Mouse (Mus musculus) erythroblast, adult 5-6 weeks (primary cell): ENCODE measurements around the gene Nxph3. TPM values are rescaled to one million over a fixed set of nuclear protein-coding genes. Genes with fewer than 3 reads are reported as not detected.
A peak's percentile ranks its signal among the peaks of the same experiment; 100 is the strongest.
"Not testable (repeated sequence)": the region's sequence is repeated elsewhere in the genome, so short reads cannot be mapped to it uniquely, and the experiment has no call there.

Experiments
- ATAC-seq: replicated peaks from 2 replicates; pipeline ENCODE4 v1.8.0; 2016; ENCODE audit warnings: moderate number of reproducible peaks, mild to moderate bottlenecking, moderate TSS enrichment, inconsistent platforms; ENCODE audit not compliant: poor library complexity, low FRiP score, severe bottlenecking
- total RNA-seq, 2 experiments: library from RNA; stranded (forward) in 1 of 2; stranded (reverse) in 1 of 2; fragments of 150-400 nt in 1 of 2; fragments of 200-764, 138-1000 nt in 1 of 2; gene quantifications; 2 replicates each; pipeline versions ENCODE4 v1.2.3 to v1.2.4; 2015 to 2017; ENCODE audit warnings: low replicate concordance in 2 of 2

The Nxph3 gene
- total RNA-seq, 2 experiments from 2014 or later = not detected

- ATAC-seq = peak; percentile 90
These were observed 6.2 kb upstream of the Nxph3 start for GRCm38 (mm10) chr11:95520456-95521072.

DNA sequence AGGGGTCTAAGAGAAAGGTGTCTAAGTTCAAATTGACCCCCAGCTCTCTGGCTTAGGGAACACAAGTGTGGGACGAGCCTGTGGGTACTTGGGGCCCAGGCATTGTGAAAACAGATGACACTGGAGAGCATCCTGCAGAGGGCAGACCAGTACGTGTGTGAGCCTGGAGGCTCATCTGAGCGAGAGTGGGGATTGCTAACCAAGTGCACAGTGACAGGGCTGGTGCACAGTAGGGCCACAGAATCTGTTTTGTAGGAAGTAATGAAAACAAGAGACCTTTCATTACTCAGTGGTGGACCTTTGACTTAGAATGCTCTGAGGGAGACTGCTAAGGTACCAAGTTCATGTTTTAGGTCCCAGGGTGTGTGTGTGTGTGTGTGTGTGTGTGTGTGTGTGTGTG is 5.6 kb upstream of the Nxph3 start:
- no peak for ATAC-seq

- ATAC-seq = no peak
These were observed 4.9 kb upstream of the Nxph3 start for GRCm38 (mm10) chr11:95519299-95519698.

GRCm38 (mm10) chr11:95517162-95517561 is 2.8 kb upstream of the Nxph3 start:
- no peak for ATAC-seq

DNA sequence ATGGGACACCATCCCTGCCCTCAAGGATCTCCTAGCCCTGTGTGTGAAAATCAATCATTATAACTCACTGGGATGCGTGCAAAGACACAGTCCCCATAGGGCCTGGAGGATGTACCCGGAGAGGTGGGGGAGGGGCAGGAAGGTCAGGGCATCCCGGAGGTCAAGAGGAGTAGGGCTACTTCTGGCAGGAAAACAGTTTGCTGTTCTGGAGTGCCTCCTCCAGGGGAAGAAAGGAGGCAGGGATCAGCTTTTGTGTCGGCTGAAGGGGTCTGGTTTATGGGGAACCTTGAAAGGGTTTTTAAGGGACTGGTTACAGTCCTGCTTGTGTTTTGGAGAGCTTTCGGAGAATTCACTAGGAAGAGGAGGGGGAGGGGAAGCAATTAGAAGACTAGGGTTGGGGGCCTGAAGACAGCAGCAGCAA is 2.1 kb upstream of the Nxph3 start:
- no peak for ATAC-seq

DNA sequence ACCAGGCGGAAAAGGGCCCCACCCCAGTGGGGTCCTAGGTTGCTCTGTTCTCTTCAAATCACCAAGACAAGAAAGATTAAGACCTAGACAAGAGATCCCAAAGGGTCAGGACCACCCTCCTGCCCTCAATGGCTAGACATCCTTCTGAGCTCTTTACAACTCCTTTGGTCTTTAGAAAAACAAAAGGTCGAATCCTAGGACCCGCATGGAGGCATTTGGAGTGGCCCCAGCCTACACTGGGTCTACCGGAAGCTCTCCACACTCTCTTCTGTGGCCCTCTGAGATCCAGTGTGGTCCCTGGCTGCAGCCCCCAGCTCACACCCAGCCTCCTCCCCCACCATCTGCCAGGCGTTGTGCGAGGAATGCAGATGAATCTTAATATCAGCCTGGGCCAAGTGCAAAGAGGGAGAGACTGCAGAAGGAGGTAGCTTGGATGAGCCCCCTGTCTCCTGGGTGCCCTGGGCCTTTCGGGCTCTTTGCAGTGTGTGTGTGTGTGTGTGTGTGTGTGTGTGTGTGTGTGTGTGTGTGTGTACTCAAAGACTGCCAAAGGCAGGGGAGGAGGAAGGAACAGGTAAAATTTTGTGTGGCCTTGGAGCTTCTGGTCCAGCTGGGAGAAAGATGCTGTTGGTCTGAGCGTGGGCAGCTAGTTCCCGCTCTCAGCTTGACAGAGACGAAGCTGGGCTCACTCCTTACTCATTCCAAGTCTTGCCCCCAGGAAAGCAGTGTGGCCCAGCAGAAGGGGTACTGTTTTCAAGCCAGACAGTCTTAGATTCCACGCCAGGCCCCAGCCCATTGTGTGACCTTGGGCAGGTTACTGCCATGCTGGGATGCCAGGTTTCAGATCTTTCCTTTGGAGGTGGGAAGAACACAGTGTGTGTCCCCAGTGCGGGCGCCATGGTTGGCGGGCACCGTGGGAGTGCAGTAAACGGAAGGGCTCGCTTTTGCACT is 1.3 kb upstream of the Nxph3 start:
- no peak for ATAC-seq

- ATAC-seq = no peak
These were observed 691 bp downstream of the Nxph3 start for GRCm38 (mm10) chr11:95513461-95514297.

DNA sequence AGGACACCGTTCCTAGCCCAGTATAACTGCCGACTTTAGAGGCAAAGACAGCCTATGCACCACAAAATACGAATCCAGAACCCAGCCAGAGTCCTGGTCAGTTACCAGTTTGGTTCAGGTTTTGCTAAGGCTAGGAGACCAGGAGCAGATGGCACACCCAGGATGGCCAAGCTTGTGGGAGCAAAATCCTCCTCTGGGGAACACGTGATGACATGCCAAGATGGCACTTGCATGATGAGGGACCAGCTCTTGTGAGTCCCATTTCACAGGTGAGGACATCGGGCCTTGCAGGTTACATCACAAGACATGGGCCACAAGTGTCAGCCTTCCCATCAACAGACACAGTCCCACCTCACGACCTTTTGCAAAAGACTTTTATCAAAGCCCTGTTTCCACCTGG is 2.0 kb downstream of the Nxph3 start:
- no peak for ATAC-seq

DNA sequence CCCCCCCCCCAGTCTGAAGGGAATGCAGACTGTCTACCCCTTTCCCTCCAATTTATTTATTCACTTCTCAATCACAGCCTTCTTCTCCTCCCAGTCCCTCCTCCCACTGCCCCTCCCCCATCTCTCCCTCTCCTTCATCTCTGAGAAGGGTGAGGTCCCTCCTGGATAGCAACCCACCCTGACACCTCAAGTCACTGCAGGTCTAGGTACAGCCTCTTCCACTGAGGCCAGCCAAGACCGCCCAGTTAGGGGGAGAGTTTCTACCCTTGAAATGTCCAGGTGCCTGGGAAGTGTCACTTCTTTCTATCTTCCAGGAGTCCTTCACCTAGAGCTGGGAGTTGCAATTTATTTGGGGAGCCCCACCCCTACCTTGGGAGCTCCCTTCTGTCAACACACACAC is 2.5 kb downstream of the Nxph3 start:
- no peak for ATAC-seq

DNA sequence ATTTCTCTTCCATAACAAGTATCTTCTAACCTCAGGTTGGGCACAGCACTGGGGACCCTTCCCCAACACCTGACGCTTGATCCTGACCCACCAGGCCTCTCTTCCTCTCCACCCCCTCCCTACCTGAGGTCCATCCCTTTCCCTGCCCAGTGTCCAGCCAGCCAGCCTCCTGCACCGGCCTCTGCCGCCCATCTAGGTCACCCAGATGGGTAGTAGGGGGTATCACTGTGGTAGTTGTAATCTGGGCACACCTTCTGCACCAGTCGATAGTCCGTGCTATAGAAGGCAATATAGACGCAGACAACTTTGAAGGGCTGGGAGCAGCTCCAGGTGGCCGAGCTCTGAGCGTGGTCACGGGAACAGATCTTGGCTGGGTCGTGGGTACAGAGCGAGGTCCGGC is 3.7 kb downstream of the Nxph3 start:
- no peak for ATAC-seq

GRCm38 (mm10) chr11:95509126-95509717 is 5.1 kb downstream of the Nxph3 start:
- ATAC-seq = no peak

GRCm38 (mm10) chr11:95508211-95508926 is 6.0 kb downstream of the Nxph3 start:
- ATAC-seq = no peak

DNA sequence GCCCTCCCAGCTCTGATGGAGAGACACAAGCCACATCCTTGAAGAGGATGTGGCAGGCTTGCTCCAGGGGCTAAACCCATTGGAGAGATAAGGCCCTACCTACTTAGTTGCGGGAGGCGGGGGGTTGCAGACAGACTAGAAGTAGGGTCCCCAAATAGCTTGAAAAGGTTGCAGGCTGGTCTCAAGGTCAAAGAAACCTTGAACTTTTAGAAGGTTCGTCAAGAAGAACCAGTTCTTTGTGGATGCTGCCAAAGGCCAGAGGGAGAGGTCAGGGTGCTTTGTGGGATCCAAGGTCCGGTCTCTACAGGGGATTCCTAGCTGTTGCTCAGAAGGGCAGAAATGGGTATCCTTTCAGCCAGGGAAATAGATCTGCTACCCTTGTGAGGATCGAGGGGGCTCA is 6.6 kb downstream of the Nxph3 start:
- no peak for ATAC-seq

GRCm38 (mm10) chr11:95507041-95507716 is 7.2 kb downstream of the Nxph3 start:
- ATAC-seq = no peak

GRCm38 (mm10) chr11:95504271-95504731 is 10.1 kb downstream of the Nxph3 start:
- ATAC-seq = no peak

GRCm38 (mm10) chr11:95503581-95504180 is 10.7 kb downstream of the Nxph3 start:
- no peak for ATAC-seq

DNA sequence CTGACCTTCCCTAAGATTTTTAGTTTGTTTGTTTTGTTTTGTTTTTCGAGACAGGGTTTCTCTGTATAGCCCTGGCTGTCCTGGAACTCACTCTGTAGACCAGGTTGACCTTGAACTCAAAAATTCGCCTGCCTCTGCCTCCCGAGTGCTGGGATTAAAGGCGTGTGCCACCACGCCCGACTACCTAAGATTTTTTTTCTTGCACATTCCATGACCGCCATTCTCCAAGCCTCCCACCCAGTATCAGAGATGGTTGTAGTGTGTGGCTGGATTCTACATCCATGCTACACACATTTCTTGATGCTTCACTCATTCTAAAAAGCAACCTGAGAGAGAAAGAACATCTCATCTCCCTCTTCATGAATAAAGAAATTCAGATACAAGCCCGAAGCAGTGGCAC is 12.5 kb downstream of the Nxph3 start:
- not testable (repeated sequence) for ATAC-seq

DNA sequence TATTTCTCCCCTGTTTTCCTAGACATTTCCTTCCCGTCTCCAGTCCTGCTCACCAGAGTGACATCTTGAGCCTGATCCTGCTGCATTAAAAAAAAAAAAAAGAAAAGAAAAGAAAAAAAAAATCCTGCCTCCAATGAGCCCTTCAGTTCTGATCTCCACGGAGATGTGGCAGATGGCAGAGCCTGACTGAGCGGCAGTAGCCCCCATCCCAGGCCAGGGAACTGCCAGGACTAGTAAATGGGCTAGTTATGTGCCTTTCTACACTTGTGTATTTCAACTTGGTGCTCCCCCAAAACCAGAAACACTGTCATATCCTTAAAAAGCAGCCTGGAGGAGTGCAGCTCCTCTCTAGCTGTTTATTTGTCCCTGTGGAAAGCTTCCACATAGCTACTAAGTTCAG is 13.5 kb downstream of the Nxph3 start:
- ATAC-seq = no peak
